Mouse (Mus musculus) CH12.LX (cell line): ENCODE data around the gene Hoxa7.

Experiments
- CTCF ChIP-seq, 2 experiments: IDR thresholded peaks in 1 of 2; conservative IDR thresholded peaks in 1 of 2; 2 replicates each; pipeline ENCODE4 v1.5.1; 2011 to 2012; ENCODE audit warnings: low read depth in 2 of 2, low read length in 2 of 2, improper control_type of control experiment in 1 of 2, inconsistent platforms in 1 of 2, mild to moderate bottlenecking in 1 of 2, moderate library complexity in 1 of 2
- E2F4 ChIP-seq: IDR thresholded peaks from 2 replicates; pipeline ENCODE4 v1.6.1; 2011; ENCODE audit warnings: low read depth, low read length, improper control_type of control experiment; ENCODE audit not compliant: insufficient replicate concordance
- MEF2A ChIP-seq: IDR thresholded peaks from 2 replicates; pipeline ENCODE4 v1.6.1; 2014; ENCODE audit warnings: low read depth, mild to moderate bottlenecking, inconsistent platforms, low read length, improper control_type of control experiment, borderline replicate concordance
- POLR2A ChIP-seq: IDR thresholded peaks from 2 replicates; pipeline ENCODE4 v1.6.1; 2011; ENCODE audit warnings: low read depth, mild to moderate bottlenecking, improper control_type of control experiment, low read length
- SIN3A ChIP-seq: IDR thresholded peaks from 2 replicates; pipeline ENCODE4 v1.6.1; 2012; ENCODE audit warnings: low read length, improper control_type of control experiment, inconsistent platforms
- USF2 ChIP-seq: conservative IDR thresholded peaks from 2 replicates; pipeline ENCODE4 v1.6.1; 2011; ENCODE audit warnings: low read depth, low read length, improper control_type of control experiment

GRCm38 (mm10) chr6:52267221-52267620, 45.6 kb upstream of the Hoxa7 start:
- TF ChIP-seq USF2 (no peak), CTCF (conservative IDR thresholded peaks at IDR 0.05 in 1 of 2, IDR thresholded peaks at IDR 0.05 in 1 of 2; ENCODE audit: low read depth in 2 of 2, low read length in 2 of 2) (no peak), POLR2A (no peak), MEF2A (no peak), SIN3A (no peak), E2F4 (no peak)
